Mouse (Mus musculus): Measurements from ENCODE around the gene Adcy7. TPM values are rescaled to one million over a fixed set of nuclear protein-coding genes. Genes with fewer than 3 reads are reported as not detected.

Adcy7 gene
- polyA plus RNA-seq (2015; fragmentation: Nextera tagmentation; extraction: Ambion mirVana), result 16.2 and 21.1 TPM in 2 replicates

- peak; percentile 55 for DNase-seq (ENCODE audit: low spot score)
Measured at GRCm38 (mm10) chr8:88272231-88273050, at the start of gene Adcy7. TSS of gene Adcy7 (plus strand) at chr8:88272403.

GRCm38 (mm10) chr8:88225358-88225757, 46.8 kb upstream of the Adcy7 start:
- DNase-seq (ENCODE audit: low spot score), result no peak

- no peak for DNase-seq (ENCODE audit: low spot score)
Measured at GRCm38 (mm10) chr8:88227851-88228250, 44.4 kb upstream of the Adcy7 start.

GRCm38 (mm10) chr8:88228286-88228685, 43.9 kb upstream of the Adcy7 start:
- no peak for DNase-seq (ENCODE audit: low spot score)

DNA sequence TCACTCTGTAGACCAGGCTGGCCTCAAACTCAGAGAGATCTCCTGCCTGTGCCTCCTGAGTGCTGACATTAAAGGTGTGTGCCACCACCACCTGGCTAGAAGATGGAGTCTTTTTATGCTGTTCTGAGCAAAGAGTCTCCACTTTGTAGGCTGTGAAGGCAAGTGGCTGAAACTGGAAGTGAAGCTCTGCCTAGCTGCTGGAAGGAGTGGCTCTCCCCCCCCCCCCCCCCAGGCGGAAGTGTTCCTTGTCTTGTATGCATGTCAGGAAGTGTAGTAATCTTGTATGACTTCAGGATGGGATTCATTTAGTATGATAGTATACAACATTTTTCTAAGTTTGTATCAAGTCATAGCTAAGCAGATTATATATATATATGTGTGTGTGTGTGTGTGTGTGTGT, 43.4 kb upstream of the Adcy7 start:
- no peak for DNase-seq (ENCODE audit: low spot score)

DNA sequence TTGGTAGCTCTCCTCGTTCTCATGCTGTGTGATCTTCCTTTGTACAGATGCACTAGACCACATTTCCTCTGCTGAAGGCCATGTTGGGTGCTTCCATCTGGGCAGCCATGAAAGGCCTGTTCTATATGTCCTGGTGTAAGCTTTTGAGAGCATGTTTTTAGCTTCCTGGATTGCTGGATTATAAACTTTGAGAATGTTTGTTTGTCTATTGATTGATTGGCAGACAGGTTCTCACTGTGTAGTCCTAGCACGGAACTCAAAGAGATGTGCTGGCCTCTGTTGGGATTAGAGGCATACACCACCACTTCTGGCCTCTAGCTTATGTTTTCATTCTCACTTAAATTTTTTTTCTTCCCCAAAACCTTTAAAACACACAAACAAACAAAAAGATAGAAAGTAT, 35.5 kb upstream of the Adcy7 start:
- no peak for DNase-seq (ENCODE audit: low spot score)

DNA sequence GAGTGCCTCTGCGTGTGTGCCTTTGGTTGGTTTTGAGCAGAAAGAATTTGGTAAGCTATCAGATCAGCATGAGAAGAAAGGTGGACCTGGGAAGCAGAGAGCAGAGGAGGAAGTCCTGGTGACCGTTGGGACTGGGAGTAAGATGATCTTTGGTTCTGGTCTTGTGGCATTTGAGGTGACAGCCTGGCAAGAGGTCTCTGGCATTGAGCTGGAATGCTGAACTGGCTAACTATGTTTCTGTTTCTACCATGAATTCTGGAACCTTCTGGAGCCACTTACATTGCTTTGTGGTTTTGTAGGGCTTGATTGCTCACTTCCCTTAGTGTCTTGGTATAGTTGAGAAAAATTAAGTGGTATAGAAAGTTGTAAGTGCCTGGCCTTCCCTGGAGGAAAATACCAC, 34.6 kb upstream of the Adcy7 start:
- DNase-seq (ENCODE audit: low spot score), result no peak

DNA sequence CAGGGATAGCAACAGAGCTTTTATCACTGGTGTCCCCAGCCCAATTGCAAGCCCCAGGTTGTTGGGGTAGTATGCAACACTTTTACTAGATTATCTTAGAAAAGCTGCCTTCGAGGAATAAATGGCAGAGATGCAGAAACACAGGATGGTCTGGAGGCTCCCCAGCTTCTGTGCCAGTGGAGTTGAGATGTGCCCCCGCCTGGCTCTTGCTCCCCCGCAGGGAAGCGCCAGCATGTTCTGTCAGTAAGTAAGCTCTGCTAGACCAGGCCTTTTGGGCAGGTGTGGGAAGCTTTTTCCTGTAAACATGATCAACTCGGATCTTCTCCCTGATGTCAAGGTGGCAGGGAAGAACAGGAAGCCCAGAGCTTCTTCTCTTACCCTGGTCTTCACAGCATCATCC, 32.9 kb upstream of the Adcy7 start:
- DNase-seq (ENCODE audit: low spot score), result no peak

DNA sequence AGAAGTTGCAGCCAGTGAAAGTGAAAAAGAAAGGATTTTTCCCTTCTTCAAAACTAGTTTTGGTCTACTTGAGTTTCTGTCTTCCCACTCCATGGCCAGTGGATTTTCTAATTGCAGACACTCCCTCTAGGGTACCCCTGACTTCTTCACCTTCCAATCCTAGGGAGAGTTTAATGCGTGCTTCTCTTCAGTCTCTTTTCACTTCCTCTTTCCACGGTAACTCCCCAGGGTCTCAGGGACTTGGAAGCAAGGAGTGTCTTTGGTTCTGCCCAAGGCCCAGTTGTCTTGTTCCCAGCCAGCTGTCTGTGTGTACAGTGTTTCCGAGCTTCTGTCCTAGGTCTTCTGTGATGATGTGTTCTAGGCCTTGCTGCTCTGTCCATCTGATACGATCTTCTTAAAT, 30.3 kb upstream of the Adcy7 start:
- no peak for DNase-seq (ENCODE audit: low spot score)

- DNase-seq (ENCODE audit: low spot score), result peak; percentile 72
Measured at GRCm38 (mm10) chr8:88244298-88244697, 27.9 kb upstream of the Adcy7 start.

DNA sequence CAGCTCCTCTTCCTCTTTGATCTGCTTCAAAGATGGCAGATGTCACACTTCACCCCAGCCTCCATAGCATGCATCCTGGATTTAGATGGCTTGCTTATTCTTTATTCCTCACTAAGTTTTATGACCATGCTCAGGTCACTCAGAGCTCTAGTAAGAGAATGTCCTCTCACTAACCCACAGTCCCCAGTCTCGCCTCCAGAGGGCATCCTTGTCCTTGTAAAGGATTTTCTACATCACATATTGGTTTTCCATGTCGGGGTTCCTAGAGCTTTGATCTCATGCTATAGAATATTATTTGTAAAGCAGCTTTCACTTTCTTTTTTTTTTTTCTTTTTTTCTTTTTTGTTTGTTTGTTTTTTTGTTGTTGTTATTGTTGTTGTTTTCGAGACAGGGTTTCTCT, 19.4 kb upstream of the Adcy7 start:
- DNase-seq (ENCODE audit: low spot score), result peak; percentile 44

DNA sequence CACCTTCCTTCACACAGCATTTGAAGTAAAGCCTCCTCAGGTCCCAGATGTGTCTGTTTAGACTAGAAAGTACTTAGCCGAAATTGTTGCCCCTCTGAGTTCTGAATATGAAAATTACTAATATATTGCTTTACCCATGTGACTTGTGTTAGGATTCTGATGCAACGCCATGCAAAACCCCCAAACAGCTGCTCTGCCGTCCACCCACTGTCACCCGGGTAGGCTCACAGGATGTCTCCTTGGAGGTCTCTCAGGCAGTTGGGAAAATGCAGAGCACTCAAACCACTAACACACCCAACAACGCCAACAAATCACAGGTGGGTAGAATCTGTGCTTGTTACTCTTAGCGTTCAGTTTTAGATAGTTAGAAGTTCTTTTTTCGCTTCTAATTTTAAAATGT, 17.2 kb upstream of the Adcy7 start:
- no peak for DNase-seq (ENCODE audit: low spot score)

DNA sequence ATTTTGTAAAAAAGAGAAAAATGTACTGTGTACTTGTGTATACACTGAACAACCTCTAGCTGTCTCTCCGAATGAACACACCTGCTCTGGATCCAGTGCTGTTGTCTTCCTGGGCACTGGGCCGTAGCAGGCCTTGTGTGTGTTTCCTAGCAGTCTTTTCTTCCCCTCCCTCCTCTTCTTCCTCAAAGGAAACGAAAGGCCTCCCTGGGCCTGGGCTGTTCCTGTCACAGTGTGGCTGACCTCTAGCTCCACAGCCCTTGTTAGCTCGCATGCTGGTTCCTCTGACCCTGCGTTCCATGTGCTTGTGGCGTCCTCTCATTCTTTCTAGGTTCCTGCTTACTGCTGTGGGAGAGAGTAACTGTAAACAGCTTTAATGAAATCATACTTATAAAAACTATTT, 14.2 kb upstream of the Adcy7 start:
- no peak for DNase-seq (ENCODE audit: low spot score)

- DNase-seq (ENCODE audit: low spot score), result no peak
Measured at GRCm38 (mm10) chr8:88258544-88258943, 13.7 kb upstream of the Adcy7 start.

DNA sequence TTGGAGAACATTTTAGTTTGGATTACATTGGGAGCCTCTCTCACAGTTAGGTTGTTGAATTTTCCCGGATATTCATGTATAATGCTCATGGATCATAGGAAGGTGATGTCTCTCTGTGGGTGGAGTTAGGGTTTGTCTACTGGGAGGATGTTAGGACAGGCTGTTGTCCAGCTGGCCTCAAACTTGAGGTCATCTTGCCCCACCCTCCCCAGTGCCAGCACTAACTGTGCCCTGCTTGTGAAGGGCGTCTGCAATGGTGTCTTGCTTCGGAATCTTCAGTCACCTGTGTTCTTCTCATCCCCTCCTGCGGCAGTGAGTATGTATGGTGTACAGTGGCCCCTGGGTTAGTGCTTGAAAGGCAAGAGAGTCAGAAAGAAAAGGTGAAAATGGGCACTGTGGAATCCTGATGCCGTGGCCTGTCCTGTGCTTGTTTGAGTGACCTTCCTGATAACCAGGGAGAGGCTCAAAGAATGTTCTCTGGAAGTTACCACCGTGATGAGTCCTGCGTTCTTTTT, 11.7 kb upstream of the Adcy7 start:
- no peak for DNase-seq (ENCODE audit: low spot score)

DNA sequence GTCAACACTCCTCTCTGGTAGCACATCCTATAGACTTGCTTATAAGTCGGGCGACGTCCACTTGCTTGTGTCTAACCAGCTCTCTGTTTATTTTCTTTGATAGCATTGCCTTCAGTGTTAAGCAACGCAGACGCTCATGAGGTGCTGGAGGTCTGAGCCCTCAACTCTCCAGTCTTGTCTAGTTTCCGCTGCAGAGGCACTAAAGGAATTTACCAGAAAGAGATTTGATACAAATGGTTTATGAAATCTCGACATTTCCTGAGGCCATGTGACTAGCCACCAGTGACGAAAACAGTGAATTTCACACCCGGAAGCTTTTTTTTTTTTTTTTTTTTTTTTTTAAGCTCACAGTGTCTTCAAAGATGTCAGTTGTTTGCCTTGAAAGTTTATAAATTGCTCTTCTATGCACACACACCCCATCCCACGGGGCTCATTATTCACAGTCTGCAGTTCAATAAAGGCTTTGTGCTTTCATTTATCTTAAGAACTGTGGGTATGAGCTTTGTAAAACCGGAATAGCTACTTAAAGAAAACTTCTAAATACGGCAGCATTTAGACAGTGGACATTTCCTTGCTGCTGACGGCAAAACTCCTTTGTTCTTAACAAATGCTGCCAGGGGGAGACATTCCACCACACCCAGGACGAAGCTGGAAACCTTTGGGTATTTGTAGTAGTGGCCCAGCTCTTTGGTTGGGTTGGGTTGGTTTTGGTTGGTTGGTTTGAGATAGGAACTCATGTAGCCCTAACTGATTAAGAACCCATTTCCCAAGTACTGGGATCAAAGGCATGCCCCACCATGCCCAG, 9.2 kb upstream of the Adcy7 start:
- DNase-seq (ENCODE audit: low spot score), result no peak

DNA sequence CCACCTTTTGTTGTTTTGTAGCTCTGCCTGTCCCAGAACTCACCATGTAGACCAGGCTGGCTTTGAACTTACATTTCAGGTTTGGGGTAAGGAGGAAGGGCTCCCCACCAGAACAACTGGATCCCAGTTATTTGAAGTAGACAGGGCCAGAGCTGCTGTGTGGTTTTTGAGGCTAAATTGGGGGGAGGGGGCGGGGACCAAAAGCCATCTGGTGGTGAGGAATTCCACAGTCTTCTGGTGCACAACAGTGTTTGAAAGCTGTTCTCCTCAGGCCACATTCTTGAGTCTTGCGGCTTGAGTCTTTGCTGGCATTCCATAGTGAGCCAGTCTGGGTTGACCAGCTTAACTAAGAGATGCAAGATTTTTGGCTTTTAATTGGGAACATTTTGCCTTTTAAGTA, 6.7 kb upstream of the Adcy7 start:
- peak; percentile 23 for DNase-seq (ENCODE audit: low spot score)

- peak; percentile 55 for DNase-seq (ENCODE audit: low spot score)
Measured at GRCm38 (mm10) chr8:88266170-88266800, 5.9 kb upstream of the Adcy7 start.

GRCm38 (mm10) chr8:88266801-88267403, 5.3 kb upstream of the Adcy7 start:
- peak; percentile 35 for DNase-seq (ENCODE audit: low spot score)

GRCm38 (mm10) chr8:88269107-88269875, 2.9 kb upstream of the Adcy7 start:
- no peak for DNase-seq (ENCODE audit: low spot score)

GRCm38 (mm10) chr8:88270086-88270485, 2.1 kb upstream of the Adcy7 start:
- no peak for DNase-seq (ENCODE audit: low spot score)
